Mouse (Mus musculus) skeletal muscle tissue, adult 2 months (tissue): Measurements from ENCODE around the gene Serp2.

Experiments
- DNase-seq: peaks from one replicate; pipeline ENCODE4 v3.0.0-alpha.2; 2012; ENCODE audit warnings: low read depth, low spot score

Gene Serp2

GRCm38 (mm10) chr14:76499492-76499891 is 57.2 kb downstream of the Serp2 start:
- DNase-seq = no peak

GRCm38 (mm10) chr14:76498210-76498609 is 58.5 kb downstream of the Serp2 start:
- no peak for DNase-seq

- DNase-seq = no peak
These were observed 59.5 kb downstream of the Serp2 start for GRCm38 (mm10) chr14:76497187-76497586.

GRCm38 (mm10) chr14:76495022-76495421 is 61.7 kb downstream of the Serp2 start:
- DNase-seq = no peak

GRCm38 (mm10) chr14:76489128-76489527 is 67.6 kb downstream of the Serp2 start:
- DNase-seq = no peak

GRCm38 (mm10) chr14:76488101-76489044 is 68.3 kb downstream of the Serp2 start:
- DNase-seq = no peak

GRCm38 (mm10) chr14:76487609-76488008 is 69.1 kb downstream of the Serp2 start:
- DNase-seq = no peak

- no peak for DNase-seq
These were observed 73.0 kb downstream of the Serp2 start for GRCm38 (mm10) chr14:76483701-76484100.
